Mouse (Mus musculus): ENCODE data around the gene Mtcl1. TPM values are rescaled to one million over a fixed set of nuclear protein-coding genes. Genes with fewer than 3 reads are reported as not detected.

The Mtcl1 gene
- polyA plus RNA-seq, 1 experiment = not detected

- TF ChIP-seq GATA1 (IDR thresholded peaks at IDR 0.05; ENCODE audit: low read length) = no peak
These were observed 111.6 kb downstream of the Mtcl1 start for GRCm38 (mm10) chr17:66337929-66338328.

- TF ChIP-seq GATA1 (IDR thresholded peaks at IDR 0.05; ENCODE audit: low read length) = no peak
These were observed 114.0 kb downstream of the Mtcl1 start for GRCm38 (mm10) chr17:66335568-66335967.

- no peak for TF ChIP-seq GATA1 (IDR thresholded peaks at IDR 0.05; ENCODE audit: low read length)
These were observed 114.7 kb downstream of the Mtcl1 start for GRCm38 (mm10) chr17:66334894-66335293.

GRCm38 (mm10) chr17:66331207-66331606 lies 118.3 kb downstream of the Mtcl1 start:
- no peak for TF ChIP-seq GATA1 (IDR thresholded peaks at IDR 0.05; ENCODE audit: low read length)

GRCm38 (mm10) chr17:66326552-66327045 lies 123.0 kb downstream of the Mtcl1 start:
- no peak for TF ChIP-seq GATA1 (IDR thresholded peaks at IDR 0.05; ENCODE audit: low read length)

DNA sequence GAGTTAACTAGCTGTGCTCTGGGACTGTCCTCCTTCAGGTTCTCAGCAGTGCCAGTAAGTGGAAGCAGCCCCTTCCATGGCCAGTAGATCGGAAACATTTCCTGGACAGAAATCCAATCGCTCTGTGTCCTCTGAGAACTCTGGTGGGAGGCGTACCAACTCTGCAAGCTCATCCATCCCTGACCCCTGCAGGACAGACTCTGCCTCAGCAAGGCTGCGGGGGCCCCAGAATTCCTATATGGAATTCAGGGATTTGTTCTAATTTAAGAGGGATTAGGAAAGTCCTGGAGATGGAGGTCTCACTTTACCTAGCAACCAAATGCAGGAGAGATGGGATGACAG lies 123.4 kb downstream of the Mtcl1 start:
- no peak for TF ChIP-seq GATA1 (IDR thresholded peaks at IDR 0.05; ENCODE audit: low read length)

DNA sequence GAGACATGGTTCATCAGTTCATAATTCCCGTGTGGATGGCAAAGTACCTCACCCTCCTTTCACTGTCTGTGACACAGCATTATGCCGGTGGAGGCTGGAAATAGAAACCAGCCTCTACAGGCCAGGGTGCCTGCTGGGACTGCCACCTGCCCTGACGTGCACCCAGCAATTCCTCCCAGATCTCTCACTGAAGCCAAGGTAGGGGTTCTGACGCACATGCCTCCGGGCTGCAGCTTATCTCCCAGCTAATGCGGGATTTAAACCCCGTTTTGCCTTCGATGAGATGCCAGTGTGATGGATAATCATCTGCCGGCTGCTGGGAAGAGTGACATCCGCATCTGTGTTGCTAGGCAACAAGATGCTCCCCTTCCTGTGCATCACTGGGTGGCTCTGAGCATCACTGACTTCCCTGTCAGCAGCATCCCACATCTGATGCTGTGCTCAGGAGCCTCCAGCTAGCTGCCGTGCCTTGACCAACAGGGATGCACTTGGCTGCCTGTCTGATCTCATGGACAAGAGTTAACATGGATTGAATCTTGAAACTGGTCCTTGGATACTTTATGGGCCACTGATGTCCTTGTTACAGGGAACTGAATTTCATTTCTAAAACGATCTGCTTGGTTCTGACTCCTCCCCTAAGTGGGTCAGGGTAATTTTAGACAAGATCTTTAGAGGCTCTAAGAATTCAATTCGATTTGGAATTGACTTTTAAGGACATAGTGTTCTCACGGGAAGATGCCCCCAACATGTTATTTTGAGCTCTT lies 123.9 kb downstream of the Mtcl1 start:
- no peak for TF ChIP-seq GATA1 (IDR thresholded peaks at IDR 0.05; ENCODE audit: low read length)

GRCm38 (mm10) chr17:66324836-66325235 lies 124.7 kb downstream of the Mtcl1 start:
- TF ChIP-seq GATA1 (IDR thresholded peaks at IDR 0.05; ENCODE audit: low read length) = no peak

GRCm38 (mm10) chr17:66322646-66323255 lies 126.8 kb downstream of the Mtcl1 start:
- no peak for TF ChIP-seq GATA1 (IDR thresholded peaks at IDR 0.05; ENCODE audit: low read length)

DNA sequence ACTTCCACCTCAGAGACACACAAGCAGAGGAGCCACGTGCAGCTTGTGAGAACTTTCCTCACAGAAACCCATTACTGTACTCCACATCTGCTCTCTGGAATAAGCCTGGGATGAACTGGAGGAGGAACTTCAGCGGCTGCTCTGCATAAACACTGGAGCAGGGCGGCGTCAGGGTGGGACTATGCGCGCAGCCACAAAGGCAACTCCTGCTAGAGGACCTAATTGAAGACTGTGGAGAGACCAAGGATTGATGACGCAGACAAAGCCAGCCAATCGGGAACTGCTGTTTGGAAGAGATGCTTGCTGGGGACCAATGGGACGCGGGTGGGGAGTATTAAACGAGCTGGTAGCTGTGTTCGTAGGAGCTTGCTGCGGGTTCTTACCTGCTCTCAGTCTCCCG lies 127.6 kb downstream of the Mtcl1 start:
- TF ChIP-seq GATA1 (IDR thresholded peaks at IDR 0.05; ENCODE audit: low read length) = no peak

GRCm38 (mm10) chr17:66320716-66321372 lies 128.7 kb downstream of the Mtcl1 start:
- no peak for TF ChIP-seq GATA1 (IDR thresholded peaks at IDR 0.05; ENCODE audit: low read length)

DNA sequence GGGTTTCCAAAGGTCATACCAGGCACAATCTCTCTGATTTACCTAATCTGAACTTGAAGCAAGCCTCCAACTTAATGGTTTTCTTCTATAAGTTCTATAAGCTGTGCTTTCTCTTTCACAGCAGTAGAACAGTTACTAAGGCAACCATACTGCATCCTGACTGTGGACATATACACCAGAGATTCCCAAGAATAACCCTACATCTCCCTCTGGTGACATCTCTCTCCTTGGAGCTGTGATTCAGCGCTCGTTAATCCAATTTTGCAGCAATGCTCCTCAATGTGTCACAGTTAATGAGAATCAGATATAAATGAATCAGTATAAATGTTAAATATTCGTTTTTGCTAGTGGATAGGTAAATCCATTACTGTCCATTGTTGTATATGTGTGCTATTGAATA lies 131.5 kb downstream of the Mtcl1 start:
- no peak for TF ChIP-seq GATA1 (IDR thresholded peaks at IDR 0.05; ENCODE audit: low read length)

DNA sequence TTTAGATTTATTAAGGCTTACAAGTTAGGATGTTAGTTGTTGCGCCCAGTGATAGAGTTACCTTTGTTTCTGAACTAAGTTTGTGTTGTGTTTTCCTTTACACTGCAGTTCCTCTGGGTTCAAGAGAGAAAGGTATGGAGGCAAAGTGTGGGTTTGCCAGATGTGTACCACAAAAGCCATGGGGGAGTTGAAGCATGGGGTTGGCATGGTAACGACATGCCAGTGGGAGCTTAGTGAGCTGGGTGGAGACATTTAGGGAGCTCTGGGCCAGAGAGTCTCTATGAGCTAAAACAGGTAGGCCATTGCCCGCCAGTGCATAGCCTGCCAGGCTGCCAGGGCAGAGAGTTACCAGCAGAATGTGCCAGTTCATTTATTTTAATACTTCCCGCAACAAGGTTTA lies 132.0 kb downstream of the Mtcl1 start:
- no peak for TF ChIP-seq GATA1 (IDR thresholded peaks at IDR 0.05; ENCODE audit: low read length)

DNA sequence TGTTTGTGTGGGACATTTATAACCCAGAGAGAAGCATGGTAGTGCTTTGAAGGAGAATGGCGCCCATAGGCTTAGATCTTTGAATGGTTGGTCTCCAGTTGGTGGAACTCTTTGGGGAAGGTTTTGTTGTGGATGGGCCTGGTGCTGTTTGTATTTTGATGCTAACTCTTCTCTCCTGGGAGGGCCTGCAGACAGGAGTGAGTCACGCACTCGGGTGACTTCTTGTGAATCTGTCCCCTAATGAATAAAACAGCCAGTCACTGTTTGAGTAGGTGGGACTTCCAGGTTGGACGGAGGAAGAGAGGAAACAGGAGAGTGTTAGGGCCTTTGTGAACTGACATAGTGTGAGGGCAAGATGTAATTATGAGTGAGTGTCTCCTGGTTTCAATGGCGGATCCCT lies 132.4 kb downstream of the Mtcl1 start:
- TF ChIP-seq GATA1 (IDR thresholded peaks at IDR 0.05; ENCODE audit: low read length) = no peak

DNA sequence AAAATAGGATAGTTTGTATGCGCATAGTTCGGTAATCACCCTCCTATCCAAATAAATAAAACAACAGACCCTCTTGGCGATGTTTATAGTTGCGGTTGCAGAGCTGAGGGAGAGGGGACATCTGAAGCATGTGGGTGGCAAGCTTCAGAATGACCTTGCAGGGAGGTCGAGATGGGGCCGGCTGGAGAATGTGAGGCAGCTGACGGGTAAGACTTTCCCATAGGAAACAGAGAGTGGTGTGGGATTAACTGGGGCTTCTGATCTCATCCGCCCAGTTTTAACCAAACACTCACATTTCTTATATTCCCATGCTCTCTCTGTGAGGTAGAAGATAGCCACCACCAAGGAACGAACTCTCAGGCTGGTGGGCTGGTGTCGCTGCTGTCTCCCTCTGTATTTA lies 134.1 kb downstream of the Mtcl1 start:
- no peak for TF ChIP-seq GATA1 (IDR thresholded peaks at IDR 0.05; ENCODE audit: low read length)

GRCm38 (mm10) chr17:66314566-66315285 lies 134.8 kb downstream of the Mtcl1 start:
- no peak for TF ChIP-seq GATA1 (IDR thresholded peaks at IDR 0.05; ENCODE audit: low read length)

All from G1E-ER4 (cell line).